Mouse (Mus musculus): ENCODE results near the gene Slc52a3.

GRCm38 (mm10) chr2:151971748-151972147 lies 24.6 kb upstream of the Slc52a3 start:
- TF ChIP-seq POLR2A (IDR thresholded peaks at IDR 0.05; ENCODE audit: low read depth, low read length) (no peak), CTCF (IDR thresholded peaks at IDR 0.05; ENCODE audit: extremely low read depth, insufficient read depth, insufficient read length, insufficient replicate concordance) (no peak)
